Mouse (Mus musculus): Measurements from ENCODE around the gene Faah.

Faah gene

DNA sequence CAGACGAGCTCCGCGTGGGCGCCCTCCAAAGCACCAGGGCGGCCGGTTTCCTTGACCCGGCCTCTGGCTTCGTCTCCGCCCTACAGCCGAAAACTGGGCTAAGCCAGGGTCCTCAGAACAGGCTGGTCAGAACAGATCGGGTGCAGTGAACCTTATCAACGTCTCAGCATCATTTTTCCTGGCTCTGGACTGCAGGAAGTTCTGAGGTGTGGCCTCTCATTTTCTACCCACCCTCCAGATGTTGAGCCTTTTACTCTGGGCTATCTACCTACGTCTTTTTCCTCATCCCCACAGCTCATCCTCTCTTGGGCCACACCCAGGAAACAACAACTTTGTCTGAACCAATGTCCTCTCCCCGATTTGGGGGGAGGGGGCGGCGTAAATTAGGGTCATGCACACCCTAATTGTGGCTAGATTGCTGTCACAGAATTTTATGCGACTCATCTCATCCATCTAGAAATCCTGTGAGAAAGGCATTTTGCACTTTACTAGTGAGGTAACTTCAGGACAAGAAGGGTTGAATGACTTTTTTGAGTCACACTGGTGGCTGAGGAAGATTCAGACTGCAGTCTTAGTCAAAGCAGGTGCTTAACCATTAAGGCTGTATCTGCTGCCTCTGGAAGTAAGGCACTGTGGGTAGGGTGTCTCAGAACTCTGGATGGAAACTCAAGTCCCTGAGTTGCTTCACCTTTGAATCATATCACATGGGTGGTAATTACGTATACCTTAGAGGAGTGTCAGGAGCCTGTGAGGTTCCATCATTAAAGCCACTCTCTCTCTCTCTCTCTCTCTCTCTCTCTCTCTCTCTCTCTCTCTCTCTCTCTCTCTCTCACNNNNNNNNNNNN, at the start of gene Faah:
Gene Faah (minus strand): TSS at position 25 of the 845 bp plus-strand sequence.
- DNase-seq (ENCODE audit: low spot score) = no peak

DNA sequence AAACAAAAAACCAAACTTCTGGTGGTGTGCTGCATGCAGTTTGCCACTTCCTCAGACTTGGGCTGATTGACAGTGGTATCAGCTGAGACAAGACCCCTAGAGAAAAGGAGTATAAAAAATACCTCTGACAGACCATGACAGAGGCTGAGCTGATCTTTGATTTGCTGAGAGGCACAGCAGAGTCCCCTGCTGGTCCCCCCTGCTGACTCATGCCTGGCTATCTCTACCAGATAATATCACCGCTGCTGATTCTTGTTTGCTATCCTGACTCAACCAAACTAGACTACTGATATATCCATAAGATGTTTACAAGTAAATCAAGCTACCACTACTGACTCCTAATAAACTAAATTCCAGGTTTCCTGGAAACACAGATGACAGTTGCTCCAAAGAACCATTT, 46.1 kb upstream of the Faah start:
- DNase-seq (ENCODE audit: low spot score) = no peak

DNA sequence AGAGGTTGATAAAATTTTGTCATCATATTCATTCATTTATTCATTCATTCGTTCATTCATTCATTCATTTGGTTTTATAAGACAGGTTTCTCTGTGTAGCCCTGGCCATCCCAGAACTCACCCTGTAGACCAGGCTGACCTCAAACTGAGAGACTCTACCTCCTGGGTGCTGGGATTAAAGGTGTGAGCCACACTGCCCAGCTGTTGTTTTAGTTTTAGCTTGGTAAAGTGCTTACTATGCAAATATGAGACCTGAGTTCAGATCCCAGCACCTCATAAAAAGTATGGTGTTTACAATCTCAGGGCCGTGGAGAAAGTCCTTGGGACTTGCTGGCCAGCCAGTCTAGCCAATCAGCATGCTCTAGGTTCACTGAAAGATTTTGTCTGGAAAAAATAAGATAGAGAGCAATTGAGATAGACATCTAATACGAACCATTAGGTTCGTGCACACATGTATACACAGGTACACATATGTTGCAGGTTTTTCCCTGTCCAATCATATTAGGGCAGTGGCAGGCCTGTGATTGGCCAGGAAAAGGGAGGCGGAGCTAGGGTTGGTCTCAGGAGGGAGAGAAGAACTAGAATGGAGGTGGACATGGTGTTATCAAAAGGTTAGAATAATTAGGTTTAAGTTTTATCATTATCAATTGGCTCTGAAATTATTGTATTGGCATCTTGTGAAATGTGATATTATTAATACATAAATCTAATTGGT, 41.4 kb upstream of the Faah start:
- DNase-seq (ENCODE audit: low spot score) = no peak

DNA sequence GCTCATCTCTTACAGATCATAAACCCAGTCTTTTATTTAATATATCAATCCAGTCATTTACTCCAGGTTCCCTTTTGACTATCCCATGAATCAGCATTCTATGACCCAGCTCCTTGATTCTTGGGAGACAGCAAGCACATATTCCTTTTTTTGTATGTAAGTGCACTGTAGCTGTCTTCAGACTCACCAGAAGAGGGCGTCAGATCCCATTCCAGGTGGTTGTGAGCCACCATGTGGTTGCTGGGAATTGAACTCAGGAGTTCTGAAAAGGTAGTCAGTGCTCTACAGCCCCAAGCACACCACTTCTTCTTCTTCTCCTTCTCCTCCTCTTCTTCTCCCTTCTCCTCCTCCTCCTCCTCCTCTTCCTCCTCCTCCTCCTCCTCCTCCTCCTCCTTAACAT, 39.8 kb upstream of the Faah start:
- DNase-seq (ENCODE audit: low spot score) = no peak

DNA sequence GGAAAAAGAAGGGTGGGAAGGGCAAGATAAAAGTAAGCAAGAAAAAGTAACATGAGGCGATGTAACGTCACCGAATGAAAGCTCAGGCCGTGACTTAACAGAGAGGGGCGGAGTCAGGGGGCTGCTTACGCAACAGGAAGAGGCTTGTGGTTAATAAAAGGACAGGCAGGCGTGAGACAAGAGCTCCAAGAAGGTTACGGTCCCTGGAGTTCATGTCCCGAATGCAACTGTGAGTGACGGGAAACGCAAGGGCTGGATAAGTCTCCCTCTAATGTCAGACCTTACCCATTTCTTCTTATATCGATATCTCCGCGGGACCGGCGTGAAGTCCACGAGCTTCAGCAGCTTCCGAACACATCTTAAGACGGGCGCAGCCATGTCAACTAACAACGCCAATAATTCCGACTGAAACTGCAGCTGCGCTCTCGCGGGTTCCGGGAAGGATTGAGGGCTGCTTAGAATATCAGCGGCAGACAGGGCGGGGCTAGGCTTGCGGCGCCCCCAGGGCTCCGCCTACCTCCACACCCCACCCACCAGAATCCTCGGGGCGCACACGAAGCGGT, 35.8 kb upstream of the Faah start, which contains the start of gene Nsun4:
Gene Nsun4 (minus strand): TSS at position 478 of the 563 bp plus-strand sequence.
- peak; percentile 82 for DNase-seq (ENCODE audit: low spot score)

DNA sequence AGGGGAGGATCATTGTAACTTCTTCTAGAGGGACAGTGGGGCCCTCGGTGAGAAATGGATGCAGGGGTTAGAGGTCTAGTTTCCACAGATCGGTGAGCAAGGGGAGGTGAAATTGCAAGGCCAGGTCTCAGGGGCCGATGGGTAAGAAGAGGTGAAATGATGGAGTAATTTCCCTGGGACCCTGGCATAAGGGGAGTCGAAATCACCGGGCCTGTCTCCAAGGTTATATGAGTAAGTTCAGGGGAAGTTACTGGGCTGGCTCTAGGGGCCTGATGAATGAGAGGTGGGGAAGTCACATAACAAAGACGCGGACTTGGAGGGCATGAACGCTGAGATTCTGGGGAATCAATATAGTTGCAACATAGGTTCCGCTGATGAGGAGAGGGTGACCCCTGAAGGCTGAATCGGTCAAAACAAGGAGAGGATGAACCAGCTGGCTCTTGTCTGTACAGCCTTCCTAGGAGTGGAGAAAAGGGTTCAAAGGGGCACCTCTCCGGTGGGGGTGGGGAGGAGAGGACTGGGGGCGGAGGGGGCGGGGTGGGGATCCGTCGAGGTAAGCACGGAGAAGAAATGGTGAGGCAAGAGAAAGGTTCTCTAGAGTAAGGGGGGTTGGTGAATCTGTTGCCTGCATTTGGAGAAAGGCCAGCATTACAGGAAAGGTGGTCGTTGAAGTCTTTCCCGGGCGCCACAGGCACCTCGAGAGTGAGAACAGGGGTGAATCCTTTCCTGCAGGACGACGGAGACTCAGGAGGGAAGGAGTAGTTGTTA, 35.0 kb upstream of the Faah start:
- no peak for DNase-seq (ENCODE audit: low spot score)

DNA sequence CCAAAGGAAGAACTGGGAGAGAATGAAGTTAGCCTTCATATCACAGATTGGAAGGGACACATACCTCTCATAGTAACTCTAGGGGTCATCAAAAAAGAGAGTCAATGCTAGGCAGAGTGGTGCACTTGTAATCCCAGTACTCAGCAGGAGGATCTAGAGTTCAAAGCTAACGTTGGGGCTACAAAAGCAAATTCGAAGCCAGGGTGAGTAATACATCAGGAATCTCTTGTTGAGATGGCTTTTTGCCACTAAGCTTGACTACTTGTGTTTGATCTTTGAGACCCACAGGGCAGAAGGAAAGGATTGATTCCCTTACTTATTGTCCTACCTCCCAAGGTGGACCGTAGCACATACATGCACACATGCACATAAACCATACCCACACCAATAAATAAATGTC, 31.5 kb upstream of the Faah start:
- no peak for DNase-seq (ENCODE audit: low spot score)

DNA sequence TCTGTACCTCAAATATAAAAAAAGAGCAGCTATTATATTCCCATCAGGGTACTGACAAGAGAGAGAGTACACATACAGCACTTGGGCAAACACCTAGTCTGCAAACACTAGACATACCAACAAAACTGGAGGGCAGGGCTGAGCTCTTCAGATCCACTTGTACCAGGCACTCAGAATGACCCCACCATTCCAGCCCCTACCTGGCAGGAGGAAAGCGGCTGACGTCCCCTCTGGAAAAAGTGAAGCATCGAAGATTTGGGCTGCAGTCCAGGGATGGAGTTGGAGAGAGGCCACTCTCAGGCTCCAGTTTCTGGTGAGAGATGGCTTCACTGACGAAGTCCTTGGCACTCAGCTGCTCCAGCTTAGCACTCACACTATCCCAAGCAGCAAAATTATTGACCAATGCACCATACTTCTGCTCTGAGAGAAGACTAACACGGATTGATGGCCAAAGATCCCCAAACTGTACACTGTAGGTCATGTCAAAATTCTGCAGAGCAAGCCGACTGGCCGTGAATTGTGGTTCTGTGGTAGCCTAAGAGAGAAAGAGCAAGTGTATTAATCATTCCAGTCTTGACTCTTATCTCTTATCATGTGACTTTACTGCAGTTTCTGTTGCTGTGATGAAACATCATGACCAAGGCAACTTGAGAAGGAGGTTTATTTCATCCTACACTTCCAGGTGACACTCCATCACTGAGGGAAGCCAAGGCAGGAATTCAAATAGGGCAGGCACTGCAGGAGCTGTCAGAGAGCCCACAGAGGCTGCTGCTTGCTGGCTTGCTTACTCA, 30.6 kb upstream of the Faah start:
- no peak for DNase-seq (ENCODE audit: low spot score)

DNA sequence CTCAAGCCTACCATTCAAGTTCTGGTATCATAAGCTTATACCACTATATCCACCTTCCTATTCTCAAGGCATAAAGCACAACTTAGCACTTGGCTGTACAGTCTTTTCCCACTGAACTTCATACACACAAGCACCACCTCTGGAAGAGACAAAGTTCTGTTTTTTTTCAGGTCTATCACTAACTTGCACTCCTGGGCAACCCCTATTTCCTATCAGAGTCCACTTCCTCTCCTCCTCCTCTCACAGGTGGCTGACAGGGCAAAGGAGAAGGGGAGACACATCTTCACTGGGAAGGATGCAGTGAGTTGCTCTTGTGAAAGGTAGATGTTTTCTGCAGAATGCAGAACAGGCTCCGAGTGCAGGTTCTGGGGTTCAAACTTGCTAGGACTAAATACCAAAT, 30.0 kb upstream of the Faah start:
- DNase-seq (ENCODE audit: low spot score) = no peak

DNA sequence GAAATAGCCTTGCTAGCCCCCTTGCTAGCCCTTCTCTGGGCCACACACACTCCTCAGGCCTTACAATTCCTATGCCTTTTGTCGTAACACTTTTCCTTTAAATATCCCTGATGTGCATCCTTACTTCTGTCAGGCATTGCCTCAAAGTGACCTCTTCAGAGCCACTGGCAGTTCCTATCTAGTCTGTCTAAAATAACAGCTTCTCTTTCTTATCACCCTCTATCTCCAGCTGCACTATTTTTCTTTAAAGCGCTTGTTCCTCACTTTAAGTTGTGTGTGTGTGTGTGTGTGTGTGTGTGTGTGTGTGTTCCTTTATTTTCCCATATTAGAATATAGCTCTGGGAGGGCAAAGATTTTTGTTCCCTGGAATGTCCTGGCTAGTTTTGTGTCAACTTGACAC, 28.9 kb upstream of the Faah start:
- no peak for DNase-seq (ENCODE audit: low spot score)

DNA sequence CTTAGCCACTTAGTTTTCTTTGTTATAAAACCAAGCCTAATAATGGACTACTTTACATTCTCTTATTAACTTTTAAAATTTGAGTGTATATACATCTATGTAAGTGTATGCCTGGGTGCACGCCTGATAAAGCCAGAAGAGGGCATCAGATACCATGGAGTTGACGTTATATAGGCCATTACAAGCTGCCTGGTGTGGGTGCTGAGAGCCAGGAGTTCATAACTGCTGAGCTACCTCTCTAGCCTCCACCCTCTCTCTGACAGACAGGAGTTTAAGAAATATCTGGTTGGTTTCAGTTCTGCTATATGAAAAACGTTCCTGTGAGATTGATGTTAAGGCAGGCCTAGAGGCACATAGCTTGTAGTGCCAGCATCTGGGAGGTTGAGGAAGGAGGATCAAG, 24.5 kb upstream of the Faah start:
- no peak for DNase-seq (ENCODE audit: low spot score)

DNA sequence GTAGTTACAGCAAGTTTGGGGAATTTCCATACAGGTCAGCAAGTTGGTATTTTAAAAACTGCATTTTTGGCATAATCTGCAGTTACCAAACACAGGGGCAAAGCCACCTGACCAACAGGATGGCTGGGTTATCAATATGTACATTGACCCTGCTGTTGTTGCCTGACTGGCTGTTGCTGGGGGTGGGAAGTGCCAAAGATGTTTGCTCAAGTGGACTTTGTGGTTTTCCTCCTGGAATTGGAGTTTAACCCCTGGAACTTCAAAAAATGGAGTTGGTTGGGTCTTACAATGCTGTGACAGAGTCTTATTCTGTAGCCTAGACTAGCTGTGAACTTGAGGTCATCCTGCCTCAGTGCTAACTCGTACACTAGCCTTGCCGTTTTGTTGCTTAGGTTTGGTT, 22.7 kb upstream of the Faah start:
- DNase-seq (ENCODE audit: low spot score) = no peak

DNA sequence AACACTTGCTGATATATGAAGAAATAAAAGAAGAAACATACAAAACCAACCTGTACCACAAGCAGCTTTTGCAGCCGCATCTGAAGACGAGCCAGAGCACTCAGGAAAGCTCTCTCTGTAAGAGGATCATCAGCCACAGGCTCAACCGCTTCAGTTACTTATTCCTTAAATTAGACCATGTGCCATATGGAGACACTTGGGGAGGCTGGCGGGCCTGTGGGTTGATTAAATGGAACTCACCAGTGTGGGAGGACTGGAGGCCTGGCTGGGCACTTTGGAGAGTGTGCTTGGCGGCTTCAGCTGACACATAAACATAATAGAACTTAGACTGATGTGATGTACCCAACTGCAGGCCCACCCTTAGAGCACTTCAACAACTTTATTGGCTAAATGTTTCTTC, 15.6 kb upstream of the Faah start:
- no peak for DNase-seq (ENCODE audit: low spot score)

DNA sequence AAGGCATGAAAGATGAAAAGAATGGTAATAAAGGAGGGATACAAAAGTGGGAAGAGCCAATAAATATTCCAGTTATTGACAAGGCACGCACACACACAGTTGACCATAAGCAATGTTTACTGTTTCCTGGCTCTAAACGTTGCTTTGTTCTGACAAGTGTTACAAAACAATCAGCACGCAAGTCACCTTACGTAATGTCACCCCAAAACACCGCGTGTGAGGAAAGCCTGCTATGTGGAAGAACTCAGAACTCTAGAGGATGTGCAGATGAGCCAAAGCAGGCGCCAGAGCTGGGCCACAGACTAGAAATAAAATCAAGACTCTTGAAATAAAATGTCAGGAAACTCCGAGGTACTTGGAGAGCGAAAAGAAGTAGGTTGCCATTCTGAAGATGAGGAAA, 15.2 kb upstream of the Faah start:
- no peak for DNase-seq (ENCODE audit: low spot score)

DNA sequence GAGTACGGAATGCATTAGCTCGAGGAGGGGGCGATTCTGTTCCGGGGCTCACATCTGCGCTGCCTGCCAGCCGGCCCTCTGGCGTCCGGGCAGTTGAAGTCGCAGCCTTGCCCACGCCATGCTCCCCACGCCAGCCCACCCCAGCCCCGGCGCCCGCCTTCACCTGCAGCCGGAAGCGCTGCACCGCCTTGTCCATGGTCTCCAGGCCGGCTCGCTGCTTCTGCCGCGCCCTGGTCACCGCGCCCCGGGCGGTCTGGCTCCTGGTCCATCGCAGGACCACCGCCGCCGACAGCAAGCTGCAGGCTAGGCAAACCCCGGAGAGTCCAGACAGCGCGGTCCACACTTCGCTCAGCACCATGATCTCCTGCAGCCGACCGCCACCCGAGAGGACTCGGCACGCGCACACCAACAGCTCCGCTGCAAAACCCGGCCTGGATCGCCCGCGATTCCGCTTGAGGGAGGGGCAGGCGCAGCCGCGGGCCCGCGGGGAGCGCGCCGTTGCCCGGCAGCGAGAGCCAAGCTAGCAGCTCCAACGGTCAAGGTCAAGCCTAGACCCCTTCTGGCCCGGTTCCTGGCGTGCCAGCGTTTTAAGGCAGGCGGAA, 325 bp downstream of the Faah start:
- peak; percentile 66 for DNase-seq (ENCODE audit: low spot score)

DNA sequence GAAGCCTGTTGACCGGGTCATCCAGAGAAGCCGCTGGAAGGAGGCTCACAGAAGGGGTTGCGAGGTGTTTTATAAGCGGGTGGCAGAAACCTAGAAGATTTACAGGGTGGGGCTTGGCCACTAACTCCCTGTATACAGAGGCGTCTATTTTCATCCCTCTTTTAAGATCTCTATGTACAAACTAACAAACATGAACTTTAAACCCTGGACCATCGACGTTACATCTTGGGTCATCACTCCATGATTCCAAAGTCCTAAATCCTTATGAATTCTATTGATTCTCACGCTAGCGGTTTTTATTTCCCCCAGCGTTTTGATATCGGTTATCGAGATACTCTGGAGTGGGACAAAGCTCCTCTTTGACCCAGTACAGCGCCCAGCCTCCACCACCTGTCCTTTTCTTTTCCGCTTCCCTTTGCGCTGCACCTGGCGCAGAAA, 845 bp downstream of the Faah start:
- DNase-seq (ENCODE audit: low spot score) = no peak

DNA sequence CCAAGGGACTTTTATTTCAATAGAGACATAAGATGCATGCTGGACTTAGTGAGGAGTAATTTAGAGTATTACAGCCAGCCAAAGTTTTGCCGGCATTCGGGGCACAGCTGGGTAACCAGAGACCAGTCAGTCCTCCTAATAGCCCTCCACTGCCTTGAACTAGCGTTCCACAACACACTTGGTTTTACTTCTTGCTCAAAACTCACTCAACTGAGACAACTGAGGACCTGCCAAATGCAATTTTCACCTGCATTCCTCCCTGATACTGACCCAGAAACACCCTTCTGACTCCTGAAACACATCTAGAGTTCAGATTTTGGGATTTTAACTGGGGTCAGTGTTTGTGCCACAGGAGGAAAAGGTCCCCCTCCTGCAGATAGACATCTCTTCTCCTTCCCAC, 1.3 kb downstream of the Faah start:
- no peak for DNase-seq (ENCODE audit: low spot score)

DNA sequence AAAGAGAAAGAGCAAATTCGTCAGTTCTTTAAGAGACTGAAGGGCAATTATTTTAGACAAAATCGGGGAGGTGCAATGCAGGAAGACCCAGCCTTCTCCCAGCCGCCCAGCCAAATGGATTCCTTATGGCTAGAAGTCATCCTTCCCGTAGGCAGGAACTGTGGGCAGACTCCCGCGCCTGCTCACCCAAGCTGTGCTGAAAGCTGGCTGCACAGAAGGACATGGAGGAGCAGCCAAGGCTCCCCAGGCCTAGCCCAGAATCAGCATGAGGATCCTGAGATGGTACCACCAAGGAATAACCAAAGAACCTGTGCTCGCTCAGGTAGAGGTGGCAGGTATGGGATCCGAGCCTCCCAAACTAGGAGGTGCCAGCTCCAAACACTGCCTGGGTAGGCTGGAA, 1.7 kb downstream of the Faah start:
- no peak for DNase-seq (ENCODE audit: low spot score)

DNA sequence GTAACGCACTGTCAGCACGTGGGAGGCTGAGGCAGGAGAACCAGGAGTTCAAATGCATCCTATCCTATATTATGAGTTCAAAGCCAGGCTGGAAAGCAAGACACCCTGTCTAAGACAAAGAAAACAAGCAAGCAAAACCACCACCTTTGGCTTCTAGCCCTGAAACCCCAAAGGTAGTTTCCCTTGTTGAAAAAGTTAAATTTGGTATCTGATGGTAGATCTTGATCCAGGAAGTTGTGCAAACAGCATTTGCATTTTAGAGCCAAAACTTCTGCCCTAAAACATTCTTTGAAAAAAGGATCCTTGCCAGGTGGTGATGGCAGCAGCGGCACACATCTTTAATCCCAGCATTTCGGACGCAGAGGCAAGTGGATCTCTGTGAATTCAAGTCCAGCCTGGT, 2.2 kb downstream of the Faah start:
- no peak for DNase-seq (ENCODE audit: low spot score)

DNA sequence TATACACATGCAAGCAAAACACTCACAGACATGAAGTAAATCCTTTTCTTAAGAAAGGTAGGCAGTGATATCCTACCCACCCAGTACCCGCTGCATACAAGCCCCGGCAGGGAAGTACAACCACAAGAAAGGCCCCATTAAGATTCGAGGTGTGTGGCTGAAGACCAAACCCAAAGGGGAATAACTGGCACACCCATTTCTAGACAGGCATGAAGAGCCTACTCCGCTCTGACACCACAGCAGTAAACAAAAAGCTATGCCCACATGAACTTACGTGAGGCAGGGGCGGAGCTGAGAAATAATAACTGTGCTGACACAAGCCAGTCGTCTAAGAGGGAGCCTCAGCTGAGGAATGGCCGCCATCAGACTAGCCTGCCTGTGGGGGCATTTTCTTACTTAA, 7.5 kb downstream of the Faah start:
- no peak for DNase-seq (ENCODE audit: low spot score)

DNA sequence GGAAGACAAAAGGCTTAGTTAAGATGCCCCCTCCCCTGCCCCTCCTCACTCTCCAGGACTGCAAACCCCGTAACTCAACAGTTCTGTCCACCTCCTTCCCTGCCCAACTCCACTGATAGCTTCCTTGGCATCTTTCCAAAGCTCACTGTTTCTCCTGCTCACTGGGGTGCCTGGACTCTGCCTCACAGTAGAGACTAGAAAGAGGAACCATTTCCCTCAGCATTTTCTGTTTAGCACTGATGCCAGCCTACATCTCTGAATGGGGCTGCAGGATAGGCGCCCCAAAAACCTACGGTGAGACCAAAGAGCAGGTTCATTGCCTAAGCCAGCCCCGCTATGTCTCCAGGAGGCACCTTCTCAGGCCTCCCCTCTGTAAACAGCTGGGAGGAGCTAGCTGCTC, 16.5 kb downstream of the Faah start:
- no peak for DNase-seq (ENCODE audit: low spot score)
